Mouse (Mus musculus) C3H10T1/2 (cell line): Measurements from ENCODE around the gene Ccdc148. TPM values are rescaled to one million over a fixed set of nuclear protein-coding genes. Genes with fewer than 3 reads are reported as not detected.

Source experiments
- polyA plus RNA-seq, 2 experiments: library from polyadenylated mRNA; unstranded; fragments of >200 nt; fragmentation: generic; extraction: Trizol; gene quantifications; one replicate each; pipeline ENCODE4 v1.2.1; 2012; ENCODE audit warnings: missing spikeins in 2 of 2

Ccdc148 gene
- under 1 TPM; 0.02 to 0.26 TPM for polyA plus RNA-seq

GRCm38 (mm10) chr2:59160605-59160963, at the start of gene Ccdc148, which contains the start of gene Pkp4:
Gene Ccdc148 (minus strand): TSS chr2:59160683.
Gene Pkp4 (plus strand): TSS chr2:59160850.

GRCm38 (mm10) chr2:58859134-58859533, 301.3 kb downstream of the Ccdc148 start, which contains the start of gene Gm11099:
Gene Gm11099 (plus strand): TSS chr2:58859434.

Other genes starting within 250 kb of the Ccdc148 start
- 10 to 100 TPM in 1 of 2 experiments, 1 to 10 TPM in 1; 6.2 to 17.9 TPM for gene Pkp4, start 167 bp upstream of the Ccdc148 start, polyA plus RNA-seq